Mouse (Mus musculus): ENCODE results near the gene Nrip1.

The Nrip1 gene

GRCm38 (mm10) chr16:76372045-76372940, 1.3 kb downstream of the Nrip1 start:
- peak; percentile 31 to 33 for DNase-seq (ENCODE audit: low spot score in 2 of 2)

- no peak for DNase-seq (ENCODE audit: low spot score in 2 of 2)
These were observed 2.1 kb downstream of the Nrip1 start for GRCm38 (mm10) chr16:76371614-76371917.

- DNase-seq (ENCODE audit: low spot score in 2 of 2): no peak
These were observed 2.7 kb downstream of the Nrip1 start for GRCm38 (mm10) chr16:76370716-76371613.

- no peak for DNase-seq (ENCODE audit: low spot score in 2 of 2)
These were observed 3.4 kb downstream of the Nrip1 start for GRCm38 (mm10) chr16:76370041-76370715.

- no peak for DNase-seq (ENCODE audit: low spot score in 2 of 2)
These were observed 4.4 kb downstream of the Nrip1 start for GRCm38 (mm10) chr16:76369236-76369635.

- DNase-seq (ENCODE audit: low spot score in 2 of 2): no peak
These were observed 6.2 kb downstream of the Nrip1 start for GRCm38 (mm10) chr16:76367261-76367908.

GRCm38 (mm10) chr16:76365790-76366406, 7.7 kb downstream of the Nrip1 start:
- no peak for DNase-seq (ENCODE audit: low spot score in 2 of 2)

- no peak for DNase-seq (ENCODE audit: low spot score in 2 of 2)
These were observed 8.4 kb downstream of the Nrip1 start for GRCm38 (mm10) chr16:76365237-76365636.

- DNase-seq (ENCODE audit: low spot score in 2 of 2): no peak
These were observed 10.0 kb downstream of the Nrip1 start for GRCm38 (mm10) chr16:76363641-76364040.

- no peak for DNase-seq (ENCODE audit: low spot score in 2 of 2)
These were observed 10.6 kb downstream of the Nrip1 start for GRCm38 (mm10) chr16:76362982-76363381.

GRCm38 (mm10) chr16:76360441-76360840, 13.2 kb downstream of the Nrip1 start:
- DNase-seq (ENCODE audit: low spot score in 2 of 2): no peak

GRCm38 (mm10) chr16:76358757-76359156, 14.9 kb downstream of the Nrip1 start:
- DNase-seq (ENCODE audit: low spot score in 2 of 2): no peak

GRCm38 (mm10) chr16:76358128-76358748, 15.4 kb downstream of the Nrip1 start:
- no peak for DNase-seq (ENCODE audit: low spot score in 2 of 2)

GRCm38 (mm10) chr16:76357155-76357554, 16.5 kb downstream of the Nrip1 start:
- no peak for DNase-seq (ENCODE audit: low spot score in 2 of 2)

- DNase-seq (ENCODE audit: low spot score in 2 of 2): no peak
These were observed 17.6 kb downstream of the Nrip1 start for GRCm38 (mm10) chr16:76355947-76356550.

GRCm38 (mm10) chr16:76355267-76355666, 18.4 kb downstream of the Nrip1 start:
- DNase-seq (ENCODE audit: low spot score in 2 of 2): no peak

- no peak for DNase-seq (ENCODE audit: low spot score in 2 of 2)
These were observed 18.8 kb downstream of the Nrip1 start for GRCm38 (mm10) chr16:76354841-76355240.

GRCm38 (mm10) chr16:76354289-76354688, 19.3 kb downstream of the Nrip1 start:
- no peak for DNase-seq (ENCODE audit: low spot score in 2 of 2)

GRCm38 (mm10) chr16:76350922-76351321, 22.7 kb downstream of the Nrip1 start:
- DNase-seq (ENCODE audit: low spot score in 2 of 2): no peak

GRCm38 (mm10) chr16:76349053-76349452, 24.6 kb downstream of the Nrip1 start:
- no peak for DNase-seq (ENCODE audit: low spot score in 2 of 2)

Data from frontal cortex, postnatal 25 days (tissue).